Mouse (Mus musculus): Measurements from ENCODE around the gene Gm8024. TPM values are rescaled to one million over a fixed set of nuclear protein-coding genes. Genes with fewer than 3 reads are reported as not detected.
"Not testable (repeated sequence)": the region's sequence is repeated elsewhere in the genome, so short reads cannot be mapped to it uniquely, and the experiment has no call there.

Gm8024 gene
- not detected in 2 replicates for polyA plus RNA-seq (2015; fragmentation: Nextera tagmentation; extraction: Ambion mirVana)

DNA sequence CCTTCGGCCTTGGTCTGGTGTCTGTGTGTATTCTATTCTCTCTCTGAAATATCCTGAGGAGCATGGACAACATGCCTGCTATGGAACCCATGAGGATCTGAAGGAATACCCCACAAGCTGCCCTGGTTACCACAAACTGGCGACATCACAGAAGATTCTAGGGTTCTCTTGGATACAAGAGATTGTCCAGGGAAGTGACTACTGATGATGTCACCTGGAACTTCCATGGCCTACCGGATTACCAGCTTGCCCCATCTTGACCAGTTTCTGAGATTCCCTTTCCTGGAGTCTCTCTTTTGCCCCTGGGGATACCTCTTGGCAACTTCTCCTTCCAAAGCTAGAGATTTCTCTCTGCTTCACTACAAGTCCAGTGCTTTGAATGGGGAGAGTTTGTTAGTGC lies at the start of gene Gm8024:
Gene Gm8024, minus strand, starts transcription at position 101 of the 400 bp plus-strand sequence.
- not testable (repeated sequence) for ATAC-seq (ENCODE audit: insufficient read depth)
- 85% methylated on average over 1 of the region's 3 CpGs for WGBS (ENCODE audit: insufficient replicate concordance)

DNA sequence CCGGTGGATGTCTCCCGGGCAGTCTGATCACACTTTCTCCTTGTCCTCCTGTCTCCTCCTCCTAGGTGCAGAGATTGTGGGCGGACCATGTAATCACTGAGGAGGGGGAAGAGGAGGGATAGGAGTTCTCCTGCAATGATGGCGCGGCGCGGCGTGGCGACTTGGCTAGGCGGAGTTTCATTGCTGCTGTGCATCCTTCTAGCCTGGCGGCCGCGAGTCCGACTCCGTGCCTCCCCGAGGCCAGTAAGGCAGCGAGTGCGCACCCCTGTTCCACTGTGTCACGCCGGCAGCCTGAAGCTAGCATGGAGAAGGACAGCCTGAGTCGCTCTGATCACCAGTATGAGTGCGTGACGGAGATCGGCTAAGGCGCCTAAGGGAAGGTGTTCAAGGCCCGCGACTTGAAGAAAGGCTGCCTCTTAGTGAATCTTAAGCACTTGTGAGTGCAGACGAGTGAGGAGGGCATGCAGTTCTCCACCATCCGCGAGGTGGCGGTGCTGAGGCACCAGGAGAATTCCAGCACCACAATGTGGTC lies 19.2 kb upstream of the Gm8024 start:
- not testable (repeated sequence) for ATAC-seq (ENCODE audit: insufficient read depth); H3K27me3 ChIP-seq

More for the DNA sequence above, at the start of gene Gm8024:
- H3K27ac ChIP-seq (replicated peaks); H3K9me3 ChIP-seq (replicated peaks); H3K4me3 ChIP-seq (replicated peaks); H3K9ac ChIP-seq; H3K4me2 ChIP-seq; H3K36me3 ChIP-seq (replicated peaks); H3K4me1 ChIP-seq (replicated peaks); H3K27me3 ChIP-seq: not testable (repeated sequence)

DNA sequence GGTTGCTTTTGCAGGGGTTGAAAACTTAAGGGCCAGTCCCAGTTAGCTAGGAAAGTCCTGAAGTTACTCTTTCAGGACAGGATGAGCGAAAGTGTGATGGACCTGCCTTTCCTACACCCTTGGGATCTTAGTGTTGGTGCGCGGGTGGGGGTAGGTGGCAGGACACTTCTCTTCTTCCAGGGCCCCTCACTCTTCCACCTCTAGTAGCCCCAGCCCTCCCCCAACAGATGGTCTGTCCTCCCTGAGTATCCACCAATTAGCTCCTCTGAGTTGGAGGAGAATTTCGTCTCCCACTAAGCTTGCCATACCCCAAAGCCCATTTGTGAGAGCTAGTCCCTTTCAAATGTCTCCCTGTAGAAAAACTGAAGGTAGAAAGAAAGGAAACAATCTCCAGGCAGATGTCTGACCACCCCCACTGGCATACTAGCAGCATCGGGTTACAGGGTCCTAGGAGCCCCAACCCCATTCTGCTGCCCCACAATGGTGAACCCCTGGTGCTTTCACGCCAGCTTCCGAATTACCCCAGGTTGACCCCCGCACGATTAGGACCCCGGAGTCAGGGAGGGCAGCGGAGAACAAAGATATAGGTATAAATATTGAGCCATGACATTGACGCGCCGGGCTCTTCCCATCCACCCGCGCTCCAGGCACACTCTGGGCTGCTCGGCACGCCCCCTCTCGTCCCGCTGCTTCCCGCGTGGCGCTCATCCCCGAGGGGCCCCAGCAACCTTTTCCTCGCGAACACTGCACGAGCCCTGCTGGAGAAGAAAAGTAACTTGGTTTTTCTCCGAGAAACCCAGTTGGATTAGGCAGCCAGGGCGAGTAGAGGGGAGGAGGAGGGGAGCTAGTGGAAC lies 18.5 kb upstream of the Gm8024 start:
- ATAC-seq (ENCODE audit: insufficient read depth), result not testable (repeated sequence)
- WGBS (ENCODE audit: insufficient replicate concordance), result 24% methylated on average over 22 of the region's 29 CpGs

More for the DNA sequence above, 19.2 kb upstream of the Gm8024 start:
- not testable (repeated sequence) for H3K36me3 ChIP-seq (replicated peaks); H3K9me3 ChIP-seq (replicated peaks); H3K4me3 ChIP-seq (replicated peaks); H3K9ac ChIP-seq; H3K27ac ChIP-seq (replicated peaks); H3K4me1 ChIP-seq (replicated peaks); H3K4me2 ChIP-seq
- 6% methylated on average over 26 of the region's 31 CpGs for WGBS (ENCODE audit: insufficient replicate concordance)

GRCm38 (mm10) chr14:42502249-42502648 lies 21.8 kb downstream of the Gm8024 start, which contains the start of gene Gm8020:
TSS of gene Gm8020 (minus strand) at chr14:42502349.
- H3K4me1 ChIP-seq (replicated peaks); ATAC-seq (ENCODE audit: insufficient read depth); H3K4me2 ChIP-seq; H3K9me3 ChIP-seq (replicated peaks); H3K27ac ChIP-seq (replicated peaks); H3K4me3 ChIP-seq (replicated peaks); H3K9ac ChIP-seq; H3K27me3 ChIP-seq; H3K36me3 ChIP-seq (replicated peaks): not testable (repeated sequence)
- WGBS (ENCODE audit: insufficient replicate concordance), result 68% methylated on average over 2 of the region's 3 CpGs

More for the DNA sequence above, 18.5 kb upstream of the Gm8024 start:
- not testable (repeated sequence) for H3K4me1 ChIP-seq (replicated peaks); H3K36me3 ChIP-seq (replicated peaks); H3K27ac ChIP-seq (replicated peaks); H3K9me3 ChIP-seq (replicated peaks); H3K4me2 ChIP-seq; H3K4me3 ChIP-seq (replicated peaks); H3K9ac ChIP-seq; H3K27me3 ChIP-seq

Other genes starting within 250 kb of the Gm8024 start
- not detected in 2 replicates for gene Gm9611, start 226.9 kb downstream of the Gm8024 start, polyA plus RNA-seq (2015; fragmentation: Nextera tagmentation; extraction: Ambion mirVana)
- not detected in 2 replicates for gene Gm7995, start 214.1 kb downstream of the Gm8024 start, polyA plus RNA-seq (2015; fragmentation: Nextera tagmentation; extraction: Ambion mirVana)
- gene Gm8005, start 84.6 kb downstream of the Gm8024 start, polyA plus RNA-seq (2015; fragmentation: Nextera tagmentation; extraction: Ambion mirVana), result not detected in 2 replicates
- not detected in 2 replicates for gene Gm8011, start 60.4 kb downstream of the Gm8024 start, polyA plus RNA-seq (2015; fragmentation: Nextera tagmentation; extraction: Ambion mirVana)
- gene Gm8020, start 21.9 kb downstream of the Gm8024 start, polyA plus RNA-seq (2015; fragmentation: Nextera tagmentation; extraction: Ambion mirVana), result not detected in 2 replicates
- gene Gm17124, start 75.6 kb upstream of the Gm8024 start, polyA plus RNA-seq (2015; fragmentation: Nextera tagmentation; extraction: Ambion mirVana), result not detected in 2 replicates
- gene Gm3633, start 117.6 kb upstream of the Gm8024 start, polyA plus RNA-seq (2015; fragmentation: Nextera tagmentation; extraction: Ambion mirVana), result not detected in 2 replicates
- not detected in 2 replicates for gene Gm10378, start 131.7 kb upstream of the Gm8024 start, polyA plus RNA-seq (2015; fragmentation: Nextera tagmentation; extraction: Ambion mirVana)
- gene Gm3015, start 244.5 kb upstream of the Gm8024 start, polyA plus RNA-seq (2015; fragmentation: Nextera tagmentation; extraction: Ambion mirVana), result not detected in 2 replicates